Mouse (Mus musculus): ENCODE measurements around the gene Kap.

GRCm38 (mm10) chr6:133883446-133883985, 30.0 kb upstream of the Kap start:
- TF ChIP-seq EP300 (optimal IDR thresholded peaks at IDR 0.05), result no peak
- TF ChIP-seq CTCF (IDR thresholded peaks at IDR 0.05; ENCODE audit: low read depth), result no peak

Measured in stomach, postnatal 0 days (tissue).